Mouse (Mus musculus) layer of hippocampus, adult 11-12 months (tissue): ENCODE measurements at regions not wholly inside any gene's neighbourhood (a gene's known extent, or its start where the extent isn't known, plus 50 kb on each side); places are given as distances from the start of the nearest gene placed in this dataset.

Source experiments
- DNase-seq: peaks from one replicate; pipeline ENCODE4 v3.0.0; 2022; ENCODE audit warnings: low spot score

GRCm38 (mm10) chr6:44793348-44793747, 265.8 kb upstream of the Cntnap2 start:
- DNase-seq: no peak

GRCm38 (mm10) chr6:44815362-44815761, 243.8 kb upstream of the Cntnap2 start:
- peak; percentile 18 for DNase-seq

DNA sequence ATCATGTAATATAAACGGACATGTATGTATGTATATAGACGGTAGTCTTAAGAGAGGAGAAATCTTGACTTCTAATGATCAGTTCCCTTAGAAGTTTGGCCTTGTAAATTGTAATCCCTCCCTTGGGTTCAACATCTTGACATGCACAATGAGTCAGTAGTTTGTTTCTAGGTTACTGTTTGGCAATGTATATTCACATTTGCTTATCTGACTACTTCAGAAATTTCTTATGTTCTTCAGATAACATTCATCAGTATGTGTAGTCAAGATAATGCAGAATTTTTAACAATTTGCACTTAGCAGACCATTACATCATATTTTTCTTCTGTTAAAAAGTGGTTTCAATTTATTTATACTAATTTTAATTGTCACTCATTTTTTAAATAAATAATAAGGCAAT, 215.0 kb upstream of the Cntnap2 start:
- no peak for DNase-seq

DNA sequence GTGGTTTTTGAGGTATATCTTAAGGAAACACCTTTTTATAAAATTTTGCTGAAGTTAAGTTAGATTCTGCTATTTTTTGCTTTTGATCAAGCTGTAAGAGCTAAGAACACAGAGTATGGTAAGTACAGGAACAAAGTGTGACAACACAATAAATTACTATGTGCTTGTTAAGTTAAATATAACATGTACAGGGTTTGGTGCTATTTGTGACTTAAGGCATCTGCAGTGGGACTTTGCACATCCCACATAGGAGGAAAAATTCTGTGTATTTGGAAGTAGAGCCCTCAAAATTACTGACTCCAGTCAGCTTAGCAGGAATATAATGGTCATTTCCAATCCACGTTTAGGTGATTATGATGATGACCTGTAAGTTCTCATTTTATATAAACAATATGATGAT, 209.7 kb upstream of the Cntnap2 start:
- no peak for DNase-seq

DNA sequence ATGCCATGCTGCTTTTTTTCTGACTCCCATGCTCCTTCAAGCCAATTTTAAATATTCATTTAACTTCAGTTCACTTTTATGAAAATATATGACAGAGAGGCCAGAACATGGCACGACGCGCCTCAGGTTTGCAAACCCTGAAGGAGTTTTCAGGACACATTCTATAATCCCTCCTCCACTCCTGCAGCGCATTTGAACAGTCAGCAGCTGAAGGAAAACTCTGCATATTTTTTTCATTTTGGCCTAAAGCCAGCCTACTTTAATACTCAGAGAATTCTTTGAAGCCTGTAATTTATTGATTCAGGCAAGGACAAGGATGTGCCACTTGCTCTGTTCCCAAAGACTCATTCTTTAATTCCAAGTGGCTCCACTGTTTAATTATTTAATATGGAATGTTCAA, 208.3 kb upstream of the Cntnap2 start:
- DNase-seq: no peak

DNA sequence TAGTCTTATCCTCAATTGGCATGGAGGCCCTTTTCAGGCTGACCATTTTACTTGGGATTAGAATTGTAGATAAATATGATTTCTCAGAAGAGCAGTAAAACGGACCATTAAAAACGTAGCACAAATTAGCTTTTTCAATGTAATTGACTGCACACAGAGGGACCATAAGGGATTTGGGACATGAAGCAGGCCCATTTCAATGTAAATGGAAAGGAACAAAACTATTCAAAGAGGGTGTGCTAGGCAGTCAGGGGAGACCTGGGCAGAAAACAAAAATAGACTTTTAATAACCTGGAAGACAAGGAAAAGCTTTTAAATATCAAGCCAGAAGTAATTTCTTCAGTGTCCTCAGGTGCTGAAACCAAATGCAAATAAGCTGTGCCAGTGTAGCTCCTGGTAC, 158.9 kb upstream of the Cntnap2 start:
- no peak for DNase-seq
